Mouse (Mus musculus): Measurements from ENCODE around the gene Mast4.

GRCm38 (mm10) chr13:102770194-102770593 lies 564.1 kb downstream of the Mast4 start:
- no peak for TF ChIP-seq POLR2A (IDR thresholded peaks at IDR 0.05; ENCODE audit: low read depth, low read length)
- no peak for TF ChIP-seq CTCF (IDR thresholded peaks at IDR 0.05; ENCODE audit: borderline replicate concordance, insufficient read depth, low read length)
